Mouse (Mus musculus): ENCODE measurements around the gene Tmem9b. TPM values are rescaled to one million over a fixed set of nuclear protein-coding genes. Genes with fewer than 3 reads are reported as not detected.

The Tmem9b gene
- polyA plus RNA-seq, 1 experiment from 2014 or later: 168 TPM

Other genes with a start within 250 kb of the Tmem9b start
- 0.46 and 0.60 TPM in 2 replicates for gene Trim66, start 244.7 kb downstream of the Tmem9b start, polyA plus RNA-seq (2014; fragmentation: Nextera tagmentation; extraction: Ambion mirVana)
- gene Rpl27a, start 233.7 kb downstream of the Tmem9b start, polyA plus RNA-seq (2014; fragmentation: Nextera tagmentation; extraction: Ambion mirVana): 82.0 and 85.8 TPM in 2 replicates
- 18.7 and 27.2 TPM in 2 replicates for gene St5, start 49.3 kb downstream of the Tmem9b start, polyA plus RNA-seq (2014; fragmentation: Nextera tagmentation; extraction: Ambion mirVana)
- gene Akip1, start 49.2 kb downstream of the Tmem9b start, polyA plus RNA-seq (2014; fragmentation: Nextera tagmentation; extraction: Ambion mirVana): 12.4 and 12.9 TPM in 2 replicates
- gene BC051019, start 29.0 kb downstream of the Tmem9b start, polyA plus RNA-seq (2014; fragmentation: Nextera tagmentation; extraction: Ambion mirVana): not detected in 2 replicates
- gene Ascl3, start 21.1 kb downstream of the Tmem9b start, polyA plus RNA-seq (2014; fragmentation: Nextera tagmentation; extraction: Ambion mirVana): 0.42 TPM in 1 of 2 replicates, not detected in the other
- gene Nrip3, start 29.1 kb upstream of the Tmem9b start, polyA plus RNA-seq (2014; fragmentation: Nextera tagmentation; extraction: Ambion mirVana): 12.0 and 17.0 TPM in 2 replicates
- 3.3 and 3.5 TPM in 2 replicates for gene Scube2, start 112.8 kb upstream of the Tmem9b start, polyA plus RNA-seq (2014; fragmentation: Nextera tagmentation; extraction: Ambion mirVana)
- 56.9 and 63.5 TPM in 2 replicates for gene Dennd5a, start 207.6 kb upstream of the Tmem9b start, polyA plus RNA-seq (2014; fragmentation: Nextera tagmentation; extraction: Ambion mirVana)
- 73.8 TPM in 2 replicates for gene Tmem41b, start 234.1 kb upstream of the Tmem9b start, polyA plus RNA-seq (2014; fragmentation: Nextera tagmentation; extraction: Ambion mirVana)

Measured in neural tube, embryonic 14.5 days (tissue).